Mouse (Mus musculus) kidney, postnatal 36 days (tissue): ENCODE measurements at regions not wholly inside any gene's neighbourhood (a gene's known extent, or its start where the extent isn't known, plus 50 kb on each side); places are given as distances from the start of the nearest gene placed in this dataset.

Experiments used
- DNase-seq, 2 experiments: peaks; one replicate each; pipeline ENCODE4 v3.0.0; 2021 to 2022; ENCODE audit warnings: mixed read lengths in 2 of 2

GRCm38 (mm10) chr8:82471825-82472224, 68.8 kb upstream of the Il15 start:
- DNase-seq = no peak

DNA sequence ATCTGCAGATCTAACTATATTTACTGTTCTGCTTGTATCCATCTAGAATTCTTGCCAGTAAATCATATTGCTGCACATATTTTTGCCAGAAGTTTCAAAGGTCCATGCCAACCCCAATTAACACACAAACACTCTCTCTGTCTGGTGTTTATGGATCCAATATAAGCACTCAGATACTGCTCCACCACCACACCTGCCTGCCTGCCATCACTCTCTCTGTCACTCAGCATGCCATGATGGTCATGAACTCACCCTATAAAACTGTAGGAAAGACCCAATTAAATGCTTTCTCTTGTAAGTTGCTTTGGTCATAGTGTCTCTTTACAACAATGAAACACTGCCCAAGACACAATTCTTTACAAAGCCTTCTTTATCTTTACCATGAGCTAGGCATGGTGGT, 66.8 kb upstream of the Il15 start:
- no peak for DNase-seq

- DNase-seq = peak in 1 of 2 experiments; percentile 40
Observed at GRCm38 (mm10) chr8:82462841-82463240, 59.8 kb upstream of the Il15 start.

- no peak for DNase-seq
Observed at GRCm38 (mm10) chr8:82459007-82459406, 56.0 kb upstream of the Il15 start.

DNA sequence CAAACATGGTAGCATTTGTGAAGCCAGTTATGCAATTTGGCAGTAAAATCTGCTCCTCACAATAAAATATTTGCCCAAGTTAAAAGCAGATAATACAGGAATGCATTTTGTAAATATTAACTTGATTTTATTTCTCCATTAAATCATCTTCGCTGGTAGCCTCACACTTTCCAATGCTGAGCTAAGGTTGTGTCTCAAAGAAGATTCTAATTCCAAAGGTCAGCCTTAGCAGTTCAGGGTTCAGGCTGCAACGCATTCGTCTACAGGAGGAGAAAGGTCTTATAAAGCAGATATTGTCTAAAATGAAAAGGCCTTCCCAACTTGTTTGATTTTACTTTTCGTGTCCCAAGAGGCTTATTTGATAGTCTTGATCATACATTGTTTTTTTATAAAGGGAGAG, 51.0 kb upstream of the Il15 start:
- peak; percentile 29 to 38 for DNase-seq
